Mouse (Mus musculus): ENCODE results near the gene Rpp14. TPM values are rescaled to one million over a fixed set of nuclear protein-coding genes. Genes with fewer than 3 reads are reported as not detected.

The Rpp14 gene
- 17.8 and 24.1 TPM in 2 replicates for polyA plus RNA-seq (2011; ENCODE audit: insufficient read length, low read depth, missing spikeins)

GRCm38 (mm10) chr14:8080165-8080679 is at the start of gene Rpp14:
Rpp14 (plus strand) TSS chr14:8080367.
- peaks cover 4% of the 10 kb centered on the region; the same call in 1 of the 2 replicates for H3K4me1 ChIP-seq (ENCODE audit: control insufficient read depth, insufficient read depth, low read length)
- peak; percentile 83 for TF ChIP-seq POLR2A (IDR thresholded peaks at IDR 0.05; ENCODE audit: low read depth, low read length)
- TF ChIP-seq CTCF (IDR thresholded peaks at IDR 0.05; ENCODE audit: borderline replicate concordance, insufficient read depth, low read length): peak; percentile 96
- peak within 1 kb of the TSS; percentile 78 for H3K27ac ChIP-seq (ENCODE audit: insufficient read depth, low read length)
- H3K4me3 ChIP-seq (ENCODE audit: insufficient read depth, low read length): peak within 1 kb of the TSS; percentile 55

GRCm38 (mm10) chr14:8030535-8030934 is 49.6 kb upstream of the Rpp14 start:
- no peak for TF ChIP-seq CTCF (IDR thresholded peaks at IDR 0.05; ENCODE audit: borderline replicate concordance, insufficient read depth, low read length)
- TF ChIP-seq POLR2A (IDR thresholded peaks at IDR 0.05; ENCODE audit: low read depth, low read length): no peak
- Histone ChIP-seq H3K27ac (ENCODE audit: insufficient read depth, low read length) (no peak overlapping the region), H3K4me3 (ENCODE audit: insufficient read depth, low read length) (no peak overlapping the region)

GRCm38 (mm10) chr14:8032087-8032944 is 47.9 kb upstream of the Rpp14 start:
- no peak overlapping the region for H3K27ac ChIP-seq (ENCODE audit: insufficient read depth, low read length)
- TF ChIP-seq CTCF (IDR thresholded peaks at IDR 0.05; ENCODE audit: borderline replicate concordance, insufficient read depth, low read length) (no peak), POLR2A (IDR thresholded peaks at IDR 0.05; ENCODE audit: low read depth, low read length) (no peak)
- no peak overlapping the region for H3K4me3 ChIP-seq (ENCODE audit: insufficient read depth, low read length)
- no peaks in the 10 kb centered on the region for H3K4me1 ChIP-seq (ENCODE audit: control insufficient read depth, insufficient read depth, low read length)

More at GRCm38 (mm10) chr14:8030535-8030934, 49.6 kb upstream of the Rpp14 start:
- H3K4me1 ChIP-seq (ENCODE audit: control insufficient read depth, insufficient read depth, low read length): no peaks in the 10 kb centered on the region

GRCm38 (mm10) chr14:8034561-8034960 is 45.6 kb upstream of the Rpp14 start:
- H3K27ac ChIP-seq (ENCODE audit: insufficient read depth, low read length): no peak overlapping the region
- H3K4me3 ChIP-seq (ENCODE audit: insufficient read depth, low read length): no peak overlapping the region
- no peak for TF ChIP-seq CTCF (IDR thresholded peaks at IDR 0.05; ENCODE audit: borderline replicate concordance, insufficient read depth, low read length)
- TF ChIP-seq POLR2A (IDR thresholded peaks at IDR 0.05; ENCODE audit: low read depth, low read length): no peak
- no peaks in the 10 kb centered on the region for H3K4me1 ChIP-seq (ENCODE audit: control insufficient read depth, insufficient read depth, low read length)

GRCm38 (mm10) chr14:8035951-8036350 is 44.2 kb upstream of the Rpp14 start:
- TF ChIP-seq POLR2A (IDR thresholded peaks at IDR 0.05; ENCODE audit: low read depth, low read length) (no peak), CTCF (IDR thresholded peaks at IDR 0.05; ENCODE audit: borderline replicate concordance, insufficient read depth, low read length) (no peak)
- no peak overlapping the region for H3K27ac ChIP-seq (ENCODE audit: insufficient read depth, low read length)
- H3K4me1 ChIP-seq (ENCODE audit: control insufficient read depth, insufficient read depth, low read length): no peaks in the 10 kb centered on the region
- H3K4me3 ChIP-seq (ENCODE audit: insufficient read depth, low read length): no peak overlapping the region

GRCm38 (mm10) chr14:8036406-8036805 is 43.8 kb upstream of the Rpp14 start:
- no peaks in the 10 kb centered on the region for H3K4me1 ChIP-seq (ENCODE audit: control insufficient read depth, insufficient read depth, low read length)
- TF ChIP-seq CTCF (IDR thresholded peaks at IDR 0.05; ENCODE audit: borderline replicate concordance, insufficient read depth, low read length) (no peak), POLR2A (IDR thresholded peaks at IDR 0.05; ENCODE audit: low read depth, low read length) (no peak)
- H3K4me3 ChIP-seq (ENCODE audit: insufficient read depth, low read length): no peak overlapping the region
- H3K27ac ChIP-seq (ENCODE audit: insufficient read depth, low read length): no peak overlapping the region

- H3K27ac ChIP-seq (ENCODE audit: insufficient read depth, low read length): no peak overlapping the region
- no peak overlapping the region for H3K4me3 ChIP-seq (ENCODE audit: insufficient read depth, low read length)
- no peak for TF ChIP-seq CTCF (IDR thresholded peaks at IDR 0.05; ENCODE audit: borderline replicate concordance, insufficient read depth, low read length)
- TF ChIP-seq POLR2A (IDR thresholded peaks at IDR 0.05; ENCODE audit: low read depth, low read length): no peak
- H3K4me1 ChIP-seq (ENCODE audit: control insufficient read depth, insufficient read depth, low read length): no peaks in the 10 kb centered on the region
These were observed 42.0 kb upstream of the Rpp14 start for GRCm38 (mm10) chr14:8038150-8038549.

GRCm38 (mm10) chr14:8038791-8039448 is 41.2 kb upstream of the Rpp14 start:
- Histone ChIP-seq H3K27ac (ENCODE audit: insufficient read depth, low read length) (no peak overlapping the region), H3K4me3 (ENCODE audit: insufficient read depth, low read length) (no peak overlapping the region), H3K4me1 (ENCODE audit: control insufficient read depth, insufficient read depth, low read length) (no peaks in the 10 kb centered on the region)
- no peak for TF ChIP-seq CTCF (IDR thresholded peaks at IDR 0.05; ENCODE audit: borderline replicate concordance, insufficient read depth, low read length)
- TF ChIP-seq POLR2A (IDR thresholded peaks at IDR 0.05; ENCODE audit: low read depth, low read length): no peak

- Histone ChIP-seq H3K4me3 (ENCODE audit: insufficient read depth, low read length) (no peak overlapping the region), H3K27ac (ENCODE audit: insufficient read depth, low read length) (no peak overlapping the region), H3K4me1 (ENCODE audit: control insufficient read depth, insufficient read depth, low read length) (no peaks in the 10 kb centered on the region)
- TF ChIP-seq CTCF (IDR thresholded peaks at IDR 0.05; ENCODE audit: borderline replicate concordance, insufficient read depth, low read length) (no peak), POLR2A (IDR thresholded peaks at IDR 0.05; ENCODE audit: low read depth, low read length) (no peak)
These were observed 40.0 kb upstream of the Rpp14 start for GRCm38 (mm10) chr14:8040179-8040578.
